Mouse (Mus musculus) bone marrow macrophage, adult 2 months (primary cell): Measurements from ENCODE around the gene Dennd2c.

ENCODE experiments used
- CTCF ChIP-seq: IDR thresholded peaks from 2 replicates; pipeline ENCODE4 v1.5.1; 2012; ENCODE audit warnings: low read depth, mild to moderate bottlenecking, low read length, moderate library complexity
- POLR2A ChIP-seq: IDR thresholded peaks from 2 replicates; pipeline ENCODE4 v1.6.1; 2012; ENCODE audit warnings: mild to moderate bottlenecking, low read depth, low read length, borderline replicate concordance

DNA sequence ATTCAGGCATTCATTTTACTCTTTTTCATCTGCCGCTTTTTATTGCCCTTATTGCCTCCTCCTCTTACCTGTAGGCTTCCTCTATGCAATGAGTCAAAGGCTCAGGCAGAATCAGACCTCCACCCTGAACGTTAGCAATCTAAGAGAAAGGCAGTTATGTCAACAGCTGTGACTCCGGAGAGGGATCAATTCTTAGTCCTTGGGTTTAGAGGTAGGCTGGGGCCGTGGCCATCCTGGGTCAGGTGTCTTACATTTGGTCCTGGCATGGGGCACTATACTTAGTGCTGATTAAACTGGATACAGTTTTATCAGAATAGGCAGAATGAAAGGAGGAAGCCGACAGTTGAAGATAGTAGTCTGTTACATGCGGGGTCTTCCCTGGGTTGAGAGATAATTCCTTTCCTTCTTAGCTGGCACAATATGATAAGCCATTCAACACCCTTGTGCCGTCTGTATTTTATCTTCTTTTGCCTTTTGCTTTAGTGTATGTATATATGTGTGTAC lies 94.0 kb downstream of the Dennd2c start:
- TF ChIP-seq POLR2A (no peak), CTCF (no peak)
